Mouse (Mus musculus) forebrain, postnatal 0 days (tissue): ENCODE results near the gene Gabarap. TPM values are rescaled to one million over a fixed set of nuclear protein-coding genes. Genes with fewer than 3 reads are reported as not detected.

ENCODE experiments used
- ATAC-seq: fragments of 200-750 bp; cut with Nextera tagmentation; 2 replicates; pipeline ENCODE4 v1.8.0; 2017; ENCODE audit warnings: mild to moderate bottlenecking, moderate library complexity
- DNase-seq: peaks from one replicate; pipeline ENCODE4 v3.0.0-alpha.2; 2015
- H3K27ac ChIP-seq: fragments of 300-500 bp; sonication (generic); 2 replicates; pipeline ENCODE4 v1.5.1; 2014; ENCODE audit warnings: low read depth, mild to moderate bottlenecking, antibody characterized with exemption, low read length, moderate library complexity, mixed read lengths
- H3K27me3 ChIP-seq: fragments of 300-500 bp; sonication (generic); 2 replicates; pipeline ENCODE4 v1.6.1; 2014; ENCODE audit warnings: mild to moderate bottlenecking, low read length, mixed read lengths; ENCODE audit not compliant: insufficient read depth
- H3K36me3 ChIP-seq: fragments of 300-500 bp; sonication (generic); 2 replicates; pipeline ENCODE4 v1.6.1; 2014; ENCODE audit warnings: mild to moderate bottlenecking, moderate library complexity; ENCODE audit not compliant: insufficient read depth
- H3K4me1 ChIP-seq: fragments of 300-500 bp; sonication (generic); 2 replicates; pipeline ENCODE4 v1.6.1; 2014; ENCODE audit warnings: antibody characterized with exemption; ENCODE audit not compliant: insufficient read depth
- H3K4me2 ChIP-seq: fragments of 300-500 bp; sonication (generic); 2 replicates; pipeline ENCODE4 v1.6.1; 2014; ENCODE audit warnings: low read depth, mild to moderate bottlenecking, moderate library complexity
- H3K4me3 ChIP-seq: fragments of 300-500 bp; sonication (generic); 2 replicates; pipeline ENCODE4 v1.5.1; 2014; ENCODE audit warnings: low read depth, low read length, mixed read lengths
- H3K9ac ChIP-seq: fragments of 300-500 bp; sonication (generic); 2 replicates; pipeline ENCODE4 v1.6.1; 2014; ENCODE audit warnings: mild to moderate bottlenecking
- H3K9me3 ChIP-seq: fragments of 300-500 bp; sonication (generic); 2 replicates; pipeline ENCODE4 v1.6.1; 2016; ENCODE audit warnings: low read length
- CTCF ChIP-seq: sonication (generic); IDR thresholded peaks from 2 replicates; pipeline ENCODE4 v1.5.1; 2016; ENCODE audit warnings: antibody characterized with exemption, control low read depth, low read depth
- WGBS: fragments of 180-500 bp; shearing (Covaris S2); extraction: QIAGEN DNeasy Blood & Tissue Kit; methylation state at CpG from one replicate; pipeline ENCODE4 v1.1.7; 2014; 5-methylcytosine and 5-hydroxymethylcytosine counted together
- polyA plus RNA-seq: library from polyadenylated mRNA; unstranded; fragments of >200 nt; fragmentation: Nextera tagmentation; extraction: Ambion mirVana; gene quantifications from 2 replicates; pipeline ENCODE4 v1.2.1, GENCODE M21; 2015
- total RNA-seq: library from RNA; depleted of rRNA; stranded (reverse); fragments of >200 nt; gene quantifications from 2 replicates; pipeline ENCODE4 v1.2.3, GENCODE M21; 2014

The Gabarap gene
- total and polyA plus RNA-seq, 2 experiments from 2014 or later = 246 to 574 TPM

DNA sequence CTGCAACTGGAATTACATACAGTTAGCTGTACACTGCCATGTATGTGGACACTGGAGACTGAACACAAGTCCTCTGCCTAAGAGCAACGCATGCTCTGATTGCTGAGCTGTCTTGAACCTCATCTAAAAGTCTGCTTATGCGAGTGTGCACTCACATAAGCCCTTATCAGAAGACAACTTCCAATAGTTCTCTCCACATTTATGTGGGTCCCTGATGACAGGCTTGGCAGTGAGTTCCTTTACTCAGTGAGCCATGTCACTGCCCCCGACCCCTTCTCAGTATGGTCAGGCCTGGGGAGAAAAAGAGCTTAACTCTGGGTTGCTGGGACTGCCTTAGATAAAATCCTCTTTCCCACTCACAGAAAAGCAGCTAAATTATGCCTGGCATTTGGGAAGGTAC, 25.7 kb downstream of the Gabarap start, which contains the start of gene Dlg4:
Dlg4 (plus strand) TSS at position 274 of the 400 bp plus-strand sequence.
- ATAC-seq (no peak), DNase-seq (no peak)
- Histone ChIP-seq H3K27me3 (no peaks in the 10 kb centered on the region), H3K9ac (peak within 1 kb of the TSS; percentile 88), H3K4me2 (peak within 1 kb of the TSS; percentile 80), H3K4me1 (peaks cover 26% of the 10 kb centered on the region), H3K4me3 (peak within 1 kb of the TSS; percentile 84), H3K9me3 (no peaks in the 10 kb centered on the region), H3K36me3 (peaks cover 18% of the 10 kb centered on the region), H3K27ac (peak within 1 kb of the TSS; percentile 96)
- TF ChIP-seq CTCF = no peak
- WGBS = 60% methylated on average over 3 of the region's 3 CpGs

- 22% methylated on average over 7 of the region's 7 CpGs for WGBS
- peak overlapping the region; percentile 96 for H3K27ac ChIP-seq
- peak overlapping the region; percentile 88 for H3K9ac ChIP-seq
- H3K4me1 ChIP-seq = peaks cover 31% of the 10 kb centered on the region
- H3K9me3 ChIP-seq = no peaks in the 10 kb centered on the region
- no peak for ATAC-seq
- peak overlapping the region; percentile 80 for H3K4me2 ChIP-seq
- no peak for TF ChIP-seq CTCF
- H3K27me3 ChIP-seq = no peaks in the 10 kb centered on the region
- peaks cover 11% of the 10 kb centered on the region for H3K36me3 ChIP-seq
- DNase-seq = no peak
- peak overlapping the region; percentile 84 for H3K4me3 ChIP-seq
Observed at GRCm38 (mm10) chr11:70017199-70017767, 26.3 kb downstream of the Gabarap start.

GRCm38 (mm10) chr11:70018131-70018990, 27.4 kb downstream of the Gabarap start:
- peak overlapping the region; percentile 84 for H3K4me3 ChIP-seq
- WGBS = 2% methylated on average over 23 of the region's 25 CpGs
- H3K27me3 ChIP-seq = no peaks in the 10 kb centered on the region
- DNase-seq (peak; percentile 91), ATAC-seq (peak; percentile 2; the same call in 1 of the 2 replicates)
- no peak for TF ChIP-seq CTCF
- peaks cover 38% of the 10 kb centered on the region for H3K4me1 ChIP-seq
- peak overlapping the region; percentile 88 for H3K9ac ChIP-seq
- H3K4me2 ChIP-seq = peak overlapping the region; percentile 80
- peak overlapping the region; percentile 96 for H3K27ac ChIP-seq
- H3K9me3 ChIP-seq = no peaks in the 10 kb centered on the region
- peaks cover 2% of the 10 kb centered on the region; the same call in 1 of the 2 replicates for H3K36me3 ChIP-seq

DNA sequence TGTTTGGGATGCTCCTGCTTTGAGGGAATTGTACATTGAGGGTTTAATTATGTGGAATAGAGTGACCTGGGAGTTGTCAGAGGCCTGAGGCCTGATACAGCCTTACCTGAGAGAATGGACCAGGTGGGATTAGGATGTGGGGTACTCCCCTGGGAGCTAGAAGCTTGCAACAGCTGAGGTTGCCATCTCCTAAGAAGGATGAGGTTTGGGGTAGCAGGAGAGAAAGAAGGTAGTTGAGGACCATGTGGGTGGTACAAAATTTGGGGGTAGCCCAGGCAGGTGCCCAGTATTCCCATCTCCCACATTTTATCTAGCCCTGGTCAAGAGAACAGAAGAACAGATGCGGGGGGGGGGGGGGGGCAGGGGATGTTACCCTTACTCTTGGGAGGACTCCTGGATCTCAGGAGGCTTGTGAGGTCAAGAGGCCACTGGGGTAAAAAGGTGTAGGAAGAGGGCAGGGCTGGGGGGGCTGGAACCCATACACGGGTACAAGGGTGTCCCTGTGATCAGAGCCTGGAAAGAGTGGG, 28.6 kb downstream of the Gabarap start:
- Histone ChIP-seq H3K27ac (peak overlapping the region; percentile 96), H3K4me2 (peak overlapping the region; percentile 80), H3K4me1 (peaks cover 42% of the 10 kb centered on the region), H3K36me3 (no peaks in the 10 kb centered on the region), H3K27me3 (no peaks in the 10 kb centered on the region), H3K9me3 (no peaks in the 10 kb centered on the region), H3K4me3 (peak overlapping the region; percentile 84), H3K9ac (peak overlapping the region; percentile 88)
- TF ChIP-seq CTCF = no peak
- no peak for ATAC-seq
- DNase-seq = no peak
- 17% methylated on average over 2 of the region's 2 CpGs for WGBS

- H3K9me3 ChIP-seq = no peaks in the 10 kb centered on the region
- peak overlapping the region; percentile 80 for H3K4me2 ChIP-seq
- peak overlapping the region; percentile 96 for H3K27ac ChIP-seq
- H3K27me3 ChIP-seq = no peaks in the 10 kb centered on the region
- peaks cover 39% of the 10 kb centered on the region for H3K4me1 ChIP-seq
- 7% methylated on average over 7 of the region's 8 CpGs for WGBS
- H3K4me3 ChIP-seq = peak overlapping the region; percentile 84
- H3K9ac ChIP-seq = peak overlapping the region; percentile 88
- no peak for ATAC-seq
- H3K36me3 ChIP-seq = no peaks in the 10 kb centered on the region
- TF ChIP-seq CTCF = no peak
- DNase-seq = no peak
Observed at GRCm38 (mm10) chr11:70020022-70020631, 29.2 kb downstream of the Gabarap start.

- DNase-seq (peak; percentile 89), ATAC-seq (peak; percentile 84)
- TF ChIP-seq CTCF = peak; percentile 71
- Histone ChIP-seq H3K9ac (peak overlapping the region; percentile 88), H3K4me1 (peaks cover 39% of the 10 kb centered on the region), H3K4me2 (peak overlapping the region; percentile 80), H3K4me3 (peak overlapping the region; percentile 84), H3K27me3 (no peaks in the 10 kb centered on the region), H3K9me3 (no peaks in the 10 kb centered on the region), H3K27ac (peak overlapping the region; percentile 96), H3K36me3 (no peaks in the 10 kb centered on the region)
- 1% methylated on average over 8 of the region's 8 CpGs for WGBS
Observed at GRCm38 (mm10) chr11:70020731-70021263, 29.9 kb downstream of the Gabarap start.
